Mouse (Mus musculus) midbrain, embryonic 15.5 days (tissue): ENCODE data around the gene Cap2. TPM values are rescaled to one million over a fixed set of nuclear protein-coding genes. Genes with fewer than 3 reads are reported as not detected.

ENCODE experiments used
- ATAC-seq: fragments of 200-750 bp; cut with Nextera tagmentation; replicated peaks from 2 replicates; pipeline ENCODE4 v1.8.0; 2017; ENCODE audit warnings: moderate TSS enrichment
- H3K27ac ChIP-seq: fragments of 300-500 bp; sonication (generic); 2 replicates; pipeline ENCODE4 v1.5.1; 2015; ENCODE audit warnings: mild to moderate bottlenecking, inconsistent platforms
- H3K27me3 ChIP-seq: fragments of 300-500 bp; sonication (generic); replicated peaks from 2 replicates; pipeline ENCODE4 v1.6.1; 2015; ENCODE audit warnings: inconsistent platforms
- H3K36me3 ChIP-seq: fragments of 300-500 bp; sonication (generic); replicated peaks from 2 replicates; pipeline ENCODE4 v1.6.1; 2015; ENCODE audit warnings: inconsistent platforms
- H3K4me1 ChIP-seq: fragments of 300-500 bp; sonication (generic); 2 replicates; pipeline ENCODE4 v1.6.1; 2015; ENCODE audit warnings: inconsistent platforms
- H3K4me2 ChIP-seq: fragments of 300-500 bp; sonication (generic); 2 replicates; pipeline ENCODE4 v1.6.1; 2015; ENCODE audit warnings: inconsistent platforms, mild to moderate bottlenecking, moderate library complexity
- H3K4me3 ChIP-seq: fragments of 300-500 bp; sonication (generic); 2 replicates; pipeline ENCODE4 v1.5.1; 2015; ENCODE audit warnings: mild to moderate bottlenecking, inconsistent platforms
- H3K9ac ChIP-seq: fragments of 300-500 bp; sonication (generic); 2 replicates; pipeline ENCODE4 v1.6.1; 2015; ENCODE audit warnings: mild to moderate bottlenecking, inconsistent platforms
- H3K9me3 ChIP-seq: fragments of 300-500 bp; sonication (generic); 2 replicates; pipeline ENCODE4 v1.6.1; 2016; ENCODE audit warnings: inconsistent platforms
- WGBS: fragments of 180-500 bp; shearing (Covaris S2); methylation state at CpG from one replicate; pipeline ENCODE4 v1.1.7; 2015; ENCODE audit warnings: mixed read lengths; 5-methylcytosine and 5-hydroxymethylcytosine counted together
- polyA plus RNA-seq: library from polyadenylated mRNA; unstranded; fragments of >200 nt; fragmentation: Nextera tagmentation; extraction: Ambion mirVana; gene quantifications from 2 replicates; pipeline ENCODE4 v1.2.1, GENCODE M21; 2015

Cap2 gene
- polyA plus RNA-seq, 1 experiment from 2014 or later, result 12.4 TPM

- Histone ChIP-seq H3K27me3 (no peaks in the 10 kb centered on the region), H3K36me3 (no peaks in the 10 kb centered on the region), H3K27ac (peak overlapping the region; percentile 69), H3K4me2 (no peak overlapping the region), H3K4me3 (no peak overlapping the region), H3K9ac (no peak overlapping the region), H3K9me3 (no peaks in the 10 kb centered on the region), H3K4me1 (peaks cover 28% of the 10 kb centered on the region)
- ATAC-seq, result no peak
- WGBS, result 8% methylated on average over 9 of the region's 9 CpGs
Measured at GRCm38 (mm10) chr13:46545081-46545480, 43.4 kb downstream of the Cap2 start.

GRCm38 (mm10) chr13:46546846-46547245 is 45.2 kb downstream of the Cap2 start:
- H3K4me3 ChIP-seq, result no peak overlapping the region
- whole genome bisulfite sequencing, result 78% methylated on average over 4 of the region's 4 CpGs
- no peak overlapping the region for H3K27ac ChIP-seq
- no peaks in the 10 kb centered on the region for H3K36me3 ChIP-seq
- no peaks in the 10 kb centered on the region for H3K27me3 ChIP-seq
- H3K4me1 ChIP-seq, result peaks cover 28% of the 10 kb centered on the region
- H3K9ac ChIP-seq, result no peak overlapping the region
- no peaks in the 10 kb centered on the region for H3K9me3 ChIP-seq
- ATAC-seq, result no peak
- H3K4me2 ChIP-seq, result no peak overlapping the region

- Histone ChIP-seq H3K9ac (no peak overlapping the region), H3K27me3 (no peaks in the 10 kb centered on the region; the same call in 1 of the 2 replicates), H3K27ac (0 out of 2 replicates have a peak overlapping the region, but pooled peaks have one; percentile 71), H3K36me3 (no peaks in the 10 kb centered on the region), H3K4me1 (peaks cover 28% of the 10 kb centered on the region), H3K9me3 (no peaks in the 10 kb centered on the region), H3K4me3 (no peak overlapping the region), H3K4me2 (no peak overlapping the region)
- 20% methylated on average over 1 of the region's 1 CpGs for WGBS
- no peak for ATAC-seq
Measured at GRCm38 (mm10) chr13:46547253-46547652, 45.6 kb downstream of the Cap2 start.

- Histone ChIP-seq H3K4me2 (no peak overlapping the region), H3K9me3 (no peaks in the 10 kb centered on the region), H3K27ac (peak overlapping the region; percentile 71), H3K4me1 (peaks cover 28% of the 10 kb centered on the region), H3K27me3 (no peaks in the 10 kb centered on the region; the same call in 1 of the 2 replicates), H3K36me3 (no peaks in the 10 kb centered on the region), H3K9ac (no peak overlapping the region), H3K4me3 (no peak overlapping the region)
- 60% methylated on average over 8 of the region's 8 CpGs for WGBS
- ATAC-seq, result peak; percentile 34; the same call in 1 of the 2 replicates
Measured at GRCm38 (mm10) chr13:46548132-46548531, 46.5 kb downstream of the Cap2 start.

GRCm38 (mm10) chr13:46548600-46549179 is 47.0 kb downstream of the Cap2 start:
- Histone ChIP-seq H3K4me2 (no peak overlapping the region), H3K36me3 (no peaks in the 10 kb centered on the region), H3K27ac (peak overlapping the region; percentile 71), H3K4me3 (no peak overlapping the region), H3K9ac (no peak overlapping the region), H3K27me3 (no peaks in the 10 kb centered on the region; the same call in 1 of the 2 replicates), H3K9me3 (no peaks in the 10 kb centered on the region), H3K4me1 (peaks cover 28% of the 10 kb centered on the region)
- WGBS, result 63% methylated on average over 5 of the region's 5 CpGs
- ATAC-seq, result peak; percentile 50; the same call in 1 of the 2 replicates

GRCm38 (mm10) chr13:46550627-46551026 is 49.0 kb downstream of the Cap2 start:
- no peak overlapping the region for H3K4me2 ChIP-seq
- no peaks in the 10 kb centered on the region; the same call in 1 of the 2 replicates for H3K27me3 ChIP-seq
- H3K9me3 ChIP-seq, result no peaks in the 10 kb centered on the region
- H3K36me3 ChIP-seq, result no peaks in the 10 kb centered on the region
- H3K4me3 ChIP-seq, result no peak overlapping the region
- H3K4me1 ChIP-seq, result peaks cover 33% of the 10 kb centered on the region
- no peak for ATAC-seq
- 95% methylated on average over 10 of the region's 10 CpGs for WGBS
- no peak overlapping the region for H3K27ac ChIP-seq
- no peak overlapping the region for H3K9ac ChIP-seq

- Histone ChIP-seq H3K9ac (no peak overlapping the region), H3K27ac (peak overlapping the region; percentile 71), H3K4me1 (peaks cover 14% of the 10 kb centered on the region), H3K4me2 (no peak overlapping the region; the same call in 1 of the 2 replicates), H3K36me3 (no peaks in the 10 kb centered on the region), H3K9me3 (no peaks in the 10 kb centered on the region), H3K4me3 (no peak overlapping the region), H3K27me3 (no peaks in the 10 kb centered on the region; the same call in 1 of the 2 replicates)
- peak; percentile 85 for ATAC-seq
- 32% methylated on average over 9 of the region's 9 CpGs for WGBS
Measured at GRCm38 (mm10) chr13:46554736-46555135, 53.1 kb downstream of the Cap2 start.

GRCm38 (mm10) chr13:46565913-46566312 is 64.3 kb downstream of the Cap2 start:
- H3K36me3 ChIP-seq, result no peaks in the 10 kb centered on the region
- H3K27me3 ChIP-seq, result no peaks in the 10 kb centered on the region
- no peak overlapping the region for H3K9ac ChIP-seq
- H3K4me2 ChIP-seq, result no peak overlapping the region
- no peak overlapping the region for H3K4me3 ChIP-seq
- H3K27ac ChIP-seq, result no peak overlapping the region
- 77% methylated on average over 5 of the region's 5 CpGs for WGBS
- peaks cover 3% of the 10 kb centered on the region; the same call in 1 of the 2 replicates for H3K4me1 ChIP-seq
- no peak for ATAC-seq
- H3K9me3 ChIP-seq, result no peaks in the 10 kb centered on the region

GRCm38 (mm10) chr13:46569469-46569868 is 67.8 kb downstream of the Cap2 start:
- no peak overlapping the region for H3K4me2 ChIP-seq
- H3K9me3 ChIP-seq, result no peaks in the 10 kb centered on the region
- no peak overlapping the region for H3K27ac ChIP-seq
- no peak for ATAC-seq
- no peaks in the 10 kb centered on the region for H3K36me3 ChIP-seq
- H3K9ac ChIP-seq, result no peak overlapping the region
- H3K4me1 ChIP-seq, result peaks cover 22% of the 10 kb centered on the region
- 91% methylated on average over 8 of the region's 8 CpGs for WGBS
- no peaks in the 10 kb centered on the region for H3K27me3 ChIP-seq
- no peak overlapping the region for H3K4me3 ChIP-seq

GRCm38 (mm10) chr13:46571141-46571592 is 69.5 kb downstream of the Cap2 start:
- Histone ChIP-seq H3K36me3 (no peaks in the 10 kb centered on the region), H3K4me1 (peaks cover 22% of the 10 kb centered on the region), H3K9ac (peak overlapping the region; percentile 3), H3K9me3 (no peaks in the 10 kb centered on the region), H3K4me2 (peak overlapping the region; percentile 37), H3K27ac (peak overlapping the region; percentile 61), H3K4me3 (peak overlapping the region; percentile 7), H3K27me3 (no peaks in the 10 kb centered on the region)
- 2% methylated on average over 12 of the region's 12 CpGs for WGBS
- ATAC-seq, result peak; percentile 83

GRCm38 (mm10) chr13:46571961-46572647 is 70.5 kb downstream of the Cap2 start:
- Histone ChIP-seq H3K27me3 (no peaks in the 10 kb centered on the region), H3K9ac (no peak overlapping the region), H3K27ac (peak overlapping the region; percentile 63; the same call in 1 of the 2 replicates), H3K4me1 (peaks cover 22% of the 10 kb centered on the region), H3K4me2 (0 out of 2 replicates have a peak overlapping the region, but pooled peaks have one; percentile 9), H3K36me3 (no peaks in the 10 kb centered on the region), H3K4me3 (no peak overlapping the region), H3K9me3 (no peaks in the 10 kb centered on the region)
- 45% methylated on average over 11 of the region's 11 CpGs for WGBS
- ATAC-seq, result 0 out of 2 replicates have a peak, but pooled peaks have one; percentile 46

GRCm38 (mm10) chr13:46572648-46573163 is 71.1 kb downstream of the Cap2 start:
- no peak for ATAC-seq
- Histone ChIP-seq H3K4me2 (no peak overlapping the region), H3K27me3 (no peaks in the 10 kb centered on the region), H3K9me3 (no peaks in the 10 kb centered on the region), H3K36me3 (no peaks in the 10 kb centered on the region), H3K27ac (peak overlapping the region; percentile 31; the same call in 1 of the 2 replicates), H3K4me1 (peaks cover 22% of the 10 kb centered on the region), H3K4me3 (no peak overlapping the region), H3K9ac (no peak overlapping the region)
- 34% methylated on average over 9 of the region's 9 CpGs for WGBS
